Mouse (Mus musculus) cerebellum, adult 2 months (tissue): ENCODE data around the gene Igsf21. TPM values are rescaled to one million over a fixed set of nuclear protein-coding genes. Genes with fewer than 3 reads are reported as not detected.

ENCODE experiments used
- DNase-seq, 2 experiments: peaks; one replicate each; pipeline ENCODE4 v3.0.0; 2021
- H3K27ac ChIP-seq: fragments of 200-500 bp; 2 replicates; pipeline ENCODE4 v1.5.1; 2012; ENCODE audit warnings: low read length, control low read depth, inconsistent platforms; ENCODE audit not compliant: insufficient read depth
- H3K27me3 ChIP-seq: fragments of 200-500 bp; 2 replicates; pipeline ENCODE4 v1.6.1; 2012; ENCODE audit warnings: inconsistent platforms, mild to moderate bottlenecking, low read length, moderate library complexity; ENCODE audit not compliant: control insufficient read depth, insufficient read depth
- H3K4me1 ChIP-seq: fragments of 200-500 bp; 2 replicates; pipeline ENCODE4 v1.6.1; 2011; ENCODE audit warnings: low read length; ENCODE audit not compliant: control insufficient read depth, insufficient read depth
- H3K4me3 ChIP-seq: fragments of 200-500 bp; replicated peaks from 2 replicates; pipeline ENCODE3; 2011; ENCODE audit warnings: mild to moderate bottlenecking, low read depth, low read length, control low read depth; ENCODE audit not compliant: insufficient read depth
- CTCF ChIP-seq: fragments of 200-500 bp; IDR thresholded peaks from 2 replicates; pipeline ENCODE4 v1.5.1; 2011; ENCODE audit warnings: low read depth, mild to moderate bottlenecking, control low read depth, low read length, moderate library complexity, borderline replicate concordance; ENCODE audit not compliant: insufficient read depth
- POLR2A ChIP-seq: fragments of 200-500 bp; IDR thresholded peaks from 2 replicates; pipeline ENCODE4 v1.6.1; 2011; ENCODE audit warnings: low read length, control low read depth, borderline replicate concordance; ENCODE audit not compliant: insufficient read depth
- WGBS: fragments of 180-500 bp; shearing (Covaris S2); methylation state at CpG from one replicate; pipeline ENCODE4 v1.1.7; 2018; 5-methylcytosine and 5-hydroxymethylcytosine counted together
- polyA plus RNA-seq: library from polyadenylated mRNA; depleted of rRNA; stranded (reverse); fragments of >200 nt; gene quantifications from 2 replicates; pipeline ENCODE4 v1.2.3, GENCODE M21; 2012; rRNA removed

Gene Igsf21
- 55.2 and 63.4 TPM in 2 replicates for polyA plus RNA-seq

GRCm38 (mm10) chr4:140246180-140247005, at the start of gene Igsf21:
Gene Igsf21, minus strand, starts transcription at chr4:140246784.
- peak within 1 kb of the TSS; percentile 95 for H3K4me3 ChIP-seq
- TF ChIP-seq POLR2A, result no peak
- TF ChIP-seq CTCF, result no peak
- DNase-seq, result peak; percentile 71 to 80
- H3K27ac ChIP-seq, result peak within 1 kb of the TSS; percentile 85
- WGBS, result under 1% methylated on average over 84 of the region's 90 CpGs
- H3K4me1 ChIP-seq, result peaks cover 23% of the 10 kb centered on the region
- no peaks in the 10 kb centered on the region for H3K27me3 ChIP-seq

GRCm38 (mm10) chr4:140285726-140286316, 39.2 kb upstream of the Igsf21 start:
- Histone ChIP-seq H3K27ac (no peak overlapping the region), H3K4me3 (no peak overlapping the region), H3K4me1 (no peaks in the 10 kb centered on the region), H3K27me3 (no peaks in the 10 kb centered on the region)
- 62% methylated on average over 5 of the region's 5 CpGs for WGBS
- TF ChIP-seq CTCF (no peak; the same call in 1 of the 2 replicates), POLR2A (no peak)
- DNase-seq, result no peak

- Histone ChIP-seq H3K27me3 (no peaks in the 10 kb centered on the region), H3K4me1 (no peaks in the 10 kb centered on the region), H3K27ac (no peak overlapping the region), H3K4me3 (no peak overlapping the region)
- TF ChIP-seq POLR2A (no peak), CTCF (no peak)
- WGBS, result 56% methylated on average over 2 of the region's 2 CpGs
- no peak for DNase-seq
These were observed 36.8 kb upstream of the Igsf21 start for GRCm38 (mm10) chr4:140283398-140283797.

GRCm38 (mm10) chr4:140278269-140278668, 31.7 kb upstream of the Igsf21 start:
- no peak overlapping the region for H3K27ac ChIP-seq
- no peak for DNase-seq
- WGBS, result 89% methylated on average over 2 of the region's 2 CpGs

GRCm38 (mm10) chr4:140271913-140272312, 25.3 kb upstream of the Igsf21 start:
- H3K27ac ChIP-seq, result no peak overlapping the region
- H3K4me3 ChIP-seq, result no peak overlapping the region
- peak; percentile 32 to 47 for DNase-seq
- WGBS, result 56% methylated on average over 5 of the region's 5 CpGs
- no peaks in the 10 kb centered on the region for H3K27me3 ChIP-seq
- H3K4me1 ChIP-seq, result peaks cover 46% of the 10 kb centered on the region
- no peak for TF ChIP-seq POLR2A
- no peak for TF ChIP-seq CTCF

More at GRCm38 (mm10) chr4:140278269-140278668, 31.7 kb upstream of the Igsf21 start:
- TF ChIP-seq POLR2A, result no peak
- no peak for TF ChIP-seq CTCF
- Histone ChIP-seq H3K4me1 (no peaks in the 10 kb centered on the region), H3K4me3 (no peak overlapping the region), H3K27me3 (no peaks in the 10 kb centered on the region)

GRCm38 (mm10) chr4:140270451-140270850, 23.9 kb upstream of the Igsf21 start:
- 8% methylated on average over 7 of the region's 7 CpGs for WGBS
- Histone ChIP-seq H3K27me3 (no peaks in the 10 kb centered on the region), H3K4me1 (peaks cover 48% of the 10 kb centered on the region), H3K4me3 (no peak overlapping the region), H3K27ac (peak overlapping the region; percentile 80)
- peak; percentile 92 to 97 for DNase-seq
- no peak for TF ChIP-seq CTCF
- no peak for TF ChIP-seq POLR2A

DNA sequence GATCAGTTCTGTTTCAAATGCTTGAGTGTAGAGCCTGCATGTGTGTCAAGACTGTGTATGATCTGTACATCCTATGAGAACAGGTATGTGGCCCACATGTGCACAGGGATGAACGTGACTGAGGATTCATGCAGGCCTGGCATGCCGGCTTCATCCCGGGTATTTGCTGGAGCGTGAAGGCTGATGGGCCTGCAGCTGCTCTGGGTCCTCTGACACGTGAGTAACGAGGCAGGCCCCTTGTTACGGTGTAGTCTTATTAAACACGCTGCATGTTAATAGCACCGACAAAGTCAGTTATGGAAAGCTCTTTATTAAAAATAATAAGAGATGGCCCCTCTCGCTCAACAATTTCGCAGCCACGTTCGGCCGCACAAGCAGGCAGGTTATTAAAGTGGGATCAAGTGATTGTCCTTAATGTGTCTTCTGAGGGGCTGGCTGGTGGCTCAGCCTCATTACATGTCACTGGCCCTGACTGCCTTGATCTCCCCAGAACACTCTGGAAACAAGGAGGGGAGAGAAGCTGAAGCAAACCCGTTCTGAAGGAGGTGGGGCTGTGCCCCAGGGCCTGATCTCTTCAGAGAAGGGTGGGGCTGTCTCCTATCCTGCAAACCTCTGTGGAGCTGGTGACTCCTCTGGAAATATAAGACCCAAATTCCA, 22.7 kb upstream of the Igsf21 start:
- Histone ChIP-seq H3K4me1 (peaks cover 54% of the 10 kb centered on the region), H3K27me3 (no peaks in the 10 kb centered on the region), H3K4me3 (no peak overlapping the region), H3K27ac (no peak overlapping the region)
- no peak for TF ChIP-seq POLR2A
- no peak for TF ChIP-seq CTCF
- DNase-seq, result no peak
- WGBS, result 79% methylated on average over 15 of the region's 15 CpGs
